Mouse (Mus musculus) forebrain, embryonic 12.5 days (tissue): ENCODE results near the gene Madcam1. TPM values are rescaled to one million over a fixed set of nuclear protein-coding genes. Genes with fewer than 3 reads are reported as not detected.
A peak's percentile ranks its signal among the peaks of the same experiment; 100 is the strongest.
"Not testable (repeated sequence)": the region's sequence is repeated elsewhere in the genome, so short reads cannot be mapped to it uniquely, and the experiment has no call there.

Experiments
- ATAC-seq: fragments of 200-750 bp; cut with Nextera tagmentation; 2 replicates; pipeline ENCODE4 v1.8.0; 2017; ENCODE audit warnings: moderate TSS enrichment; ENCODE audit not compliant: low FRiP score
- H3K27ac ChIP-seq: fragments of 300-500 bp; sonication (generic); 2 replicates; pipeline ENCODE4 v1.5.1; 2016; ENCODE audit warnings: mild to moderate bottlenecking
- H3K27me3 ChIP-seq: fragments of 300-500 bp; sonication (generic); 2 replicates; pipeline ENCODE4 v1.6.1; 2016; ENCODE audit warnings: mild to moderate bottlenecking
- H3K36me3 ChIP-seq: fragments of 300-500 bp; sonication (generic); replicated peaks from 2 replicates; pipeline ENCODE4 v1.6.1; 2016; ENCODE audit warnings: mild to moderate bottlenecking
- H3K4me1 ChIP-seq: fragments of 300-500 bp; sonication (generic); 2 replicates; pipeline ENCODE4 v1.6.1; 2016
- H3K4me2 ChIP-seq: fragments of 300-500 bp; sonication (generic); 2 replicates; pipeline ENCODE4 v1.6.1; 2016; ENCODE audit warnings: mild to moderate bottlenecking, moderate library complexity
- H3K4me3 ChIP-seq: fragments of 300-500 bp; sonication (generic); replicated peaks from 2 replicates; pipeline ENCODE4 v1.5.1; 2016; ENCODE audit warnings: mild to moderate bottlenecking
- H3K9ac ChIP-seq: fragments of 300-500 bp; sonication (generic); 2 replicates; pipeline ENCODE4 v1.6.1; 2016; ENCODE audit warnings: mild to moderate bottlenecking
- H3K9me3 ChIP-seq: fragments of 300-500 bp; sonication (generic); 2 replicates; pipeline ENCODE4 v1.6.1; 2016
- WGBS: fragments of 180-500 bp; shearing (Covaris S2); methylation state at CpG from one replicate; pipeline ENCODE4 v1.1.7; 2016; 5-methylcytosine and 5-hydroxymethylcytosine counted together
- polyA plus RNA-seq: library from polyadenylated mRNA; unstranded; fragments of >200 nt; fragmentation: Nextera tagmentation; extraction: Ambion mirVana; gene quantifications from 2 replicates; pipeline ENCODE4 v1.2.1, GENCODE M21; 2016

Madcam1 gene
- polyA plus RNA-seq, 1 experiment from 2014 or later = 1.0 TPM

- ATAC-seq = 0 out of 2 replicates have a peak, but pooled peaks have one; percentile 59
- 64% methylated on average over 13 of the region's 13 CpGs for WGBS
- H3K4me3 ChIP-seq = no peak overlapping the region
- H3K9me3 ChIP-seq = no peaks in the 10 kb centered on the region
- H3K9ac ChIP-seq = peak overlapping the region; percentile 13; the same call in 1 of the 2 replicates
- H3K4me1 ChIP-seq = 0 out of 2 replicates have a peak, but pooled peaks cover 2% of the 10 kb centered on the region
- no peaks in the 10 kb centered on the region for H3K27me3 ChIP-seq
- no peaks in the 10 kb centered on the region for H3K36me3 ChIP-seq
- H3K27ac ChIP-seq = no peak overlapping the region
- no peak overlapping the region for H3K4me2 ChIP-seq
Measured at GRCm38 (mm10) chr10:79695231-79696128, 31.1 kb downstream of the Madcam1 start.

GRCm38 (mm10) chr10:79696129-79696651, 31.8 kb downstream of the Madcam1 start:
- no peak overlapping the region for H3K4me3 ChIP-seq
- H3K9me3 ChIP-seq = no peaks in the 10 kb centered on the region
- no peak overlapping the region for H3K4me2 ChIP-seq
- H3K27ac ChIP-seq = 0 out of 2 replicates have a peak overlapping the region, but pooled peaks have one; percentile 25
- no peaks in the 10 kb centered on the region for H3K27me3 ChIP-seq
- WGBS = 67% methylated on average over 9 of the region's 9 CpGs
- 0 out of 2 replicates have a peak, but pooled peaks cover 3% of the 10 kb centered on the region for H3K4me1 ChIP-seq
- ATAC-seq = no peak
- H3K9ac ChIP-seq = peak overlapping the region; percentile 13; the same call in 1 of the 2 replicates
- H3K36me3 ChIP-seq = no peaks in the 10 kb centered on the region

GRCm38 (mm10) chr10:79697916-79698315, 33.6 kb downstream of the Madcam1 start:
- Histone ChIP-seq H3K9ac (no peak overlapping the region), H3K36me3 (no peaks in the 10 kb centered on the region), H3K4me3 (no peak overlapping the region), H3K27ac (no peak overlapping the region), H3K4me1 (0 out of 2 replicates have a peak, but pooled peaks cover 6% of the 10 kb centered on the region), H3K9me3 (no peaks in the 10 kb centered on the region), H3K27me3 (no peaks in the 10 kb centered on the region), H3K4me2 (no peak overlapping the region)
- 91% methylated on average over 6 of the region's 6 CpGs for WGBS
- ATAC-seq = no peak

- H3K4me1 ChIP-seq = 0 out of 2 replicates have a peak, but pooled peaks cover 6% of the 10 kb centered on the region
- ATAC-seq = no peak
- no peaks in the 10 kb centered on the region for H3K9me3 ChIP-seq
- no peaks in the 10 kb centered on the region for H3K36me3 ChIP-seq
- 98% methylated on average over 6 of the region's 6 CpGs for WGBS
- H3K27ac ChIP-seq = no peak overlapping the region
- no peak overlapping the region for H3K9ac ChIP-seq
- H3K4me3 ChIP-seq = no peak overlapping the region
- no peaks in the 10 kb centered on the region for H3K27me3 ChIP-seq
- H3K4me2 ChIP-seq = no peak overlapping the region
Measured at GRCm38 (mm10) chr10:79698459-79698858, 34.1 kb downstream of the Madcam1 start.

- H3K27ac ChIP-seq = no peak overlapping the region
- WGBS = 55% methylated on average over 7 of the region's 7 CpGs
- ATAC-seq = no peak
Measured at GRCm38 (mm10) chr10:79700676-79701075, 36.3 kb downstream of the Madcam1 start.

GRCm38 (mm10) chr10:79701443-79702129, 37.2 kb downstream of the Madcam1 start:
- ATAC-seq = no peak
- no peaks in the 10 kb centered on the region for H3K27me3 ChIP-seq
- no peak overlapping the region for H3K4me3 ChIP-seq
- H3K27ac ChIP-seq = no peak overlapping the region
- H3K9me3 ChIP-seq = no peaks in the 10 kb centered on the region
- WGBS = 74% methylated on average over 10 of the region's 10 CpGs
- H3K4me2 ChIP-seq = no peak overlapping the region
- peaks cover 4% of the 10 kb centered on the region; the same call in 1 of the 2 replicates for H3K36me3 ChIP-seq
- no peak overlapping the region for H3K9ac ChIP-seq
- peaks cover 21% of the 10 kb centered on the region for H3K4me1 ChIP-seq

More at GRCm38 (mm10) chr10:79700676-79701075, 36.3 kb downstream of the Madcam1 start:
- Histone ChIP-seq H3K27me3 (no peaks in the 10 kb centered on the region), H3K4me2 (no peak overlapping the region), H3K9ac (no peak overlapping the region), H3K36me3 (no peaks in the 10 kb centered on the region), H3K4me1 (peaks cover 12% of the 10 kb centered on the region), H3K9me3 (no peaks in the 10 kb centered on the region), H3K4me3 (no peak overlapping the region)

GRCm38 (mm10) chr10:79702970-79703369, 38.6 kb downstream of the Madcam1 start:
- not testable (repeated sequence) for H3K27me3 ChIP-seq, H3K27ac ChIP-seq, ATAC-seq, H3K4me2 ChIP-seq, H3K4me3 ChIP-seq, H3K9ac ChIP-seq, H3K9me3 ChIP-seq
- WGBS = 84% methylated on average over 4 of the region's 4 CpGs
- H3K4me1 ChIP-seq = peaks cover 35% of the 10 kb centered on the region
- peaks cover 11% of the 10 kb centered on the region for H3K36me3 ChIP-seq

- peaks cover 36% of the 10 kb centered on the region for H3K4me1 ChIP-seq
- peak overlapping the region; percentile 81 for H3K4me2 ChIP-seq
- 75% methylated on average over 10 of the region's 10 CpGs for WGBS
- H3K9ac ChIP-seq = peak overlapping the region; percentile 86; the same call in 1 of the 2 replicates
- no peaks in the 10 kb centered on the region for H3K27me3 ChIP-seq
- H3K9me3 ChIP-seq = no peaks in the 10 kb centered on the region
- H3K27ac ChIP-seq = peak overlapping the region; percentile 50; the same call in 1 of the 2 replicates
- no peak for ATAC-seq
- H3K4me3 ChIP-seq = peak overlapping the region; percentile 77
- peaks cover 13% of the 10 kb centered on the region for H3K36me3 ChIP-seq
Measured at GRCm38 (mm10) chr10:79703541-79703940, 39.2 kb downstream of the Madcam1 start.

GRCm38 (mm10) chr10:79704065-79704969, 40.0 kb downstream of the Madcam1 start, which contains the start of gene Bsg:
Gene Bsg (plus strand): TSS chr10:79704491.
- H3K27ac ChIP-seq = peak within 1 kb of the TSS; percentile 69
- peak; percentile 97 for ATAC-seq
- peaks cover 36% of the 10 kb centered on the region for H3K4me1 ChIP-seq
- under 1% methylated on average over 60 of the region's 65 CpGs for WGBS
- peaks cover 20% of the 10 kb centered on the region for H3K36me3 ChIP-seq
- H3K9me3 ChIP-seq = no peaks in the 10 kb centered on the region
- no peaks in the 10 kb centered on the region for H3K27me3 ChIP-seq
- peak within 1 kb of the TSS; percentile 86 for H3K9ac ChIP-seq
- peak within 1 kb of the TSS; percentile 81 for H3K4me2 ChIP-seq
- peak within 1 kb of the TSS; percentile 77 for H3K4me3 ChIP-seq

- Histone ChIP-seq H3K9me3 (no peaks in the 10 kb centered on the region), H3K9ac (peak overlapping the region; percentile 86), H3K36me3 (peaks cover 27% of the 10 kb centered on the region), H3K4me3 (peak overlapping the region; percentile 77), H3K27me3 (no peaks in the 10 kb centered on the region), H3K4me2 (peak overlapping the region; percentile 81), H3K4me1 (peaks cover 36% of the 10 kb centered on the region), H3K27ac (no peak overlapping the region)
- WGBS = 5% methylated on average over 10 of the region's 10 CpGs
- 0 out of 2 replicates have a peak, but pooled peaks have one; percentile 0 for ATAC-seq
Measured at GRCm38 (mm10) chr10:79704970-79705360, 40.6 kb downstream of the Madcam1 start.

- Histone ChIP-seq H3K9ac (peak overlapping the region; percentile 86), H3K4me2 (peak overlapping the region; percentile 81), H3K27ac (0 out of 2 replicates have a peak overlapping the region, but pooled peaks have one; percentile 19), H3K4me3 (peak overlapping the region; percentile 77), H3K27me3 (no peaks in the 10 kb centered on the region), H3K36me3 (peaks cover 37% of the 10 kb centered on the region), H3K4me1 (peaks cover 36% of the 10 kb centered on the region), H3K9me3 (no peaks in the 10 kb centered on the region)
- no peak for ATAC-seq
- 90% methylated on average over 5 of the region's 5 CpGs for WGBS
Measured at GRCm38 (mm10) chr10:79705951-79706350, 41.6 kb downstream of the Madcam1 start.
